ENCODE assay signal across 8 mouse cellular contexts in genomic region chr17:57031661-57032420, GRCm38 (mm10). TPM values are rescaled to one million over a fixed set of nuclear protein-coding genes. Genes with fewer than 3 reads are reported as not detected.
DNase-seq lines count a peak whose midpoint lies in the region; ATAC-seq and TF ChIP-seq lines count a peak whose summit lies in the region.

No protein-coding gene starts in this region.

- WGBS in hindbrain, embryonic 10.5 days: under 1% methylated on average over 38 of the region's 38 CpGs
- 0% methylated on average over 38 of the region's 38 CpGs for WGBS in lung, postnatal 0 days

- peak; percentile 53; the same call in 1 of the 2 replicates for TF ChIP-seq EP300 in lung, postnatal 0 days (IDR thresholded peaks at IDR 0.05)

- H3K4me2 ChIP-seq in lung, postnatal 0 days (replicated peaks; ENCODE audit: low read depth, low read length): peak overlapping the region; percentile 85

- peak; percentile 41; the same call in 1 of the 2 replicates for TF ChIP-seq CTCF in lung, postnatal 0 days (IDR thresholded peaks at IDR 0.05)

- peak overlapping the region; percentile 99 for H3K27ac ChIP-seq in hindbrain, embryonic 10.5 days
- H3K27ac ChIP-seq in lung, postnatal 0 days (ENCODE audit: low read length): peak overlapping the region; percentile 81

- ATAC-seq in frontal cortex, adult (ENCODE audit: low TSS enrichment): peak; percentile 89
- peak; percentile 95 for ATAC-seq in lung, postnatal 0 days

- H3K36me3 ChIP-seq in hindbrain, embryonic 10.5 days: peaks cover 28% of the 10 kb centered on the region
- H3K36me3 ChIP-seq in lung, postnatal 0 days (ENCODE audit: insufficient read depth, low read length): 0 out of 2 replicates have a peak, but pooled peaks cover 5% of the 10 kb centered on the region

- peak overlapping the region; percentile 36; the same call in 1 of the 2 replicates for H3K9ac ChIP-seq in lung, postnatal 0 days (replicated peaks; ENCODE audit: low read depth)

- peak overlapping the region; percentile 77 for H3K4me3 ChIP-seq in hindbrain, embryonic 10.5 days
- peak overlapping the region; percentile 4; the same call in 1 of the 2 replicates for H3K4me3 ChIP-seq in lung, postnatal 0 days (ENCODE audit: low read depth, low read length)

- DNase-seq in Muller cell, postnatal 12 days (ENCODE audit: inconsistent ontology term): peak; percentile 100
- DNase-seq in cerebellum, adult 9-10 months: peak; percentile 100
- peak; percentile 100 for DNase-seq in hindbrain, embryonic 10.5 days (ENCODE audit: low spot score)
- peak; percentile 100 for DNase-seq in layer of hippocampus, adult 9-11 months
- DNase-seq in lung, postnatal 0 days (ENCODE audit: low spot score): peak; percentile 100
- DNase-seq in ovary, postnatal 14 days (ENCODE audit: low spot score): peak; percentile 94
- DNase-seq in thymus, postnatal 36 days: peak; percentile 98 to 100

- no peaks in the 10 kb centered on the region for H3K9me3 ChIP-seq in hindbrain, embryonic 10.5 days
- no peaks in the 10 kb centered on the region for H3K9me3 ChIP-seq in lung, postnatal 0 days (ENCODE audit: low read length)

- peaks cover 26% of the 10 kb centered on the region for H3K4me1 ChIP-seq in hindbrain, embryonic 10.5 days (replicated peaks)
- peaks cover 13% of the 10 kb centered on the region; the same call in 1 of the 2 replicates for H3K4me1 ChIP-seq in lung, postnatal 0 days (ENCODE audit: insufficient read depth, low read depth, low read length)

- no peaks in the 10 kb centered on the region for H3K27me3 ChIP-seq in hindbrain, embryonic 10.5 days (ENCODE audit: insufficient read depth, poor library complexity, severe bottlenecking)
- no peaks in the 10 kb centered on the region for H3K27me3 ChIP-seq in lung, postnatal 0 days (replicated peaks; ENCODE audit: insufficient read depth, low read length)

RNA-seq across cellular contexts. Expression of gene Khsrp, which starts 0.5 kb away (rescaled TPM):
- polyA plus RNA-seq in hindbrain, embryonic 10.5 days (2016; fragmentation: Nextera tagmentation; extraction: Ambion mirVana): 51.1 and 52.0 TPM in 2 replicates
- 20.4 and 21.0 TPM in 2 replicates for polyA plus RNA-seq in lung, postnatal 0 days (2015; fragmentation: Nextera tagmentation; extraction: Ambion mirVana)

RNA-seq across cellular contexts. Expression of gene Slc25a41, which starts 9.6 kb away (rescaled TPM):
- not detected in 2 replicates for polyA plus RNA-seq in hindbrain, embryonic 10.5 days (2016; fragmentation: Nextera tagmentation; extraction: Ambion mirVana)
- polyA plus RNA-seq in lung, postnatal 0 days (2015; fragmentation: Nextera tagmentation; extraction: Ambion mirVana): not detected in 2 replicates

RNA-seq across cellular contexts. Expression of gene Gm17949, which starts 20.6 kb away (rescaled TPM):
- 0.41 and 0.43 TPM in 2 replicates for polyA plus RNA-seq in hindbrain, embryonic 10.5 days (2016; fragmentation: Nextera tagmentation; extraction: Ambion mirVana)
- 0.50 and 0.68 TPM in 2 replicates for polyA plus RNA-seq in lung, postnatal 0 days (2015; fragmentation: Nextera tagmentation; extraction: Ambion mirVana)

RNA-seq across cellular contexts. Expression of gene Gtf2f1, which starts 20.8 kb away (rescaled TPM):
- 71.0 and 78.3 TPM in 2 replicates for polyA plus RNA-seq in hindbrain, embryonic 10.5 days (2016; fragmentation: Nextera tagmentation; extraction: Ambion mirVana)
- 33.3 and 37.0 TPM in 2 replicates for polyA plus RNA-seq in lung, postnatal 0 days (2015; fragmentation: Nextera tagmentation; extraction: Ambion mirVana)

RNA-seq across cellular contexts. Expression of gene Crb3, which starts 27.1 kb away (rescaled TPM):
- polyA plus RNA-seq in hindbrain, embryonic 10.5 days (2016; fragmentation: Nextera tagmentation; extraction: Ambion mirVana): 5.1 and 8.2 TPM in 2 replicates
- polyA plus RNA-seq in lung, postnatal 0 days (2015; fragmentation: Nextera tagmentation; extraction: Ambion mirVana): 119 and 120 TPM in 2 replicates

Comparison
In these comparisons a context has a peak if more than half of its experiments do, and no peak if none do; other contexts are left out.
1. Peak in every context shown above with its lines: DNase-seq, ATAC-seq, H3K4me3 ChIP-seq and H3K27ac ChIP-seq.